ENCODE assay signal across 8 mouse cellular contexts in the genomic region with DNA sequence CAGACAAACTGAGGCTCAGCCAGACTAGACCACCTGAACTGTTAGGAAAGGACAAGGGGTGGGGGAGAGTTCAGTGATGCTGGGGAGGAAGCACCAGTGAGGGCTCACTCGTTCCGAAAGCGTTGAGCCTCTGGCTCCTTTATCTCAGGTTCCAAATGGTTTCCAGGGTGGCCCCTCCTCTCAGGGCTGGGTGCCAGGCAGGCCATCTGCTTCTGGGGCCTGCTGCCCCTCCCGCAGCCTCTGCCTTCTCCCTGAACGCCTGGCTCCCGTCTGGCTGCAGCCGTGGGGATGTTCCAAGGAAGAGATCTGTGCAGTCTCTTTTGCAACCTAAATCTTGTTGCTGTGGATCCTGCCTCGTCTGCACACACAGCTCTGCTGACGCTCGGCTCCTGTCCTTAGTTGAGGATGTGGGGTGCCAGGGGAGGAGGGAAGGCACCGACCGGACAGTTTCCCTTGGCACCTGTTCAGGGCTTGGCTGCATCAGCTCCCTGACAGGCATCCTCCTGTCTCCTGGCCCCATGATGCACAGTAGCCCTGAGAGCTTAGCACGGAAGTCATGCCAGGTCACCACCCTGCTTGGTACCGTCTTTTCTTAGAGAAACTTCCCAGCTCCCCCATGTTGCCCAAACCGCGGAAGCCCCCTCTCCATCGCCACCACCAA. TPM values are rescaled to one million over a fixed set of nuclear protein-coding genes. Genes with fewer than 3 reads are reported as not detected.
A peak's percentile ranks its signal among the peaks of the same experiment; 100 is the strongest.
DNase-seq lines count a peak whose midpoint lies in the region; ATAC-seq lines count a peak whose summit lies in the region.

No protein-coding gene starts in this region.

- no peak for ATAC-seq in CD4-positive, CD25-positive, alpha-beta regulatory T cell, adult 4 months

- peak; percentile 69 for DNase-seq in MEL-GATA-1-ER (ENCODE audit: extremely low read depth, low read depth)
- peak; percentile 97 for DNase-seq in cerebellum, adult 11 months
- DNase-seq in frontal cortex, postnatal 10 days (ENCODE audit: low spot score in 2 of 2): peak; percentile 71 to 76
- peak; percentile 93 for DNase-seq in heart, postnatal 4 days
- DNase-seq in layer of hippocampus, postnatal 10 days (ENCODE audit: low spot score in 2 of 2): peak; percentile 78 to 86
- DNase-seq in lung, postnatal 10 days: peak; percentile 88
- DNase-seq in right cerebral cortex, postnatal 4 days: peak; percentile 76

RNA-seq across cellular contexts. Expression of gene Mgll, which starts 35.7 kb away (rescaled TPM):
- 100 to 1,000 TPM; 132 to 138 TPM for total RNA-seq in heart, postnatal 4 days (2021)
- total RNA-seq in layer of hippocampus, postnatal 10 days (2021): 100 to 1,000 TPM; 120 to 129 TPM
- polyA plus RNA-seq in CD4-positive, CD25-positive, alpha-beta regulatory T cell, adult 4 months (2017; shearing (Covaris generic)): under 1 TPM in 1 of 2 experiments, not detected in 1; 0.27 TPM
